Mouse (Mus musculus): Measurements from ENCODE around the gene Dip2c. TPM values are rescaled to one million over a fixed set of nuclear protein-coding genes. Genes with fewer than 3 reads are reported as not detected.

The Dip2c gene
- polyA plus RNA-seq, 1 experiment = 15.7 TPM

DNA sequence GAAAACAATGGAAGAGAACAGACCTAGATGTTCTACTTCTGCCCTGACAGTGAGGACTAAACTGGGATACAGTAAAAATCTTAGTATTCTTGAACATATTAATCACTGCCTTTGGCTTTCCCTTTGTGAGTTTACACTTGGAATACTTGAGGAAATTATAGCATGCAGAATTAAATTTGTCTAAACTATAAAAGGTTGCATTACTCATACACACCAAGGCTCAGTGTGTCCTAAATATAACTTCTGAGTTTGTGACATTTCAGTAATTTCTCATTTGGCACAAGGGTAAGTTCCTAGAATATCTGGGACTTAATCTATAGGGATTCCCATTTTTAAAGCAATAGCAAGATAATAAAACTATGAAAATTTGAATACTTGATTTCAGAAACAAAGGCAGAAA, 262.2 kb downstream of the Dip2c start:
- Histone ChIP-seq H3K4me3 (replicated peaks; ENCODE audit: extremely low read depth, low read depth, low read length) (no peak overlapping the region), H3K4me1 (ENCODE audit: control insufficient read depth, insufficient read depth, low read length) (no peaks in the 10 kb centered on the region)
- no peak for TF ChIP-seq CTCF (IDR thresholded peaks at IDR 0.05; ENCODE audit: insufficient read depth, low read length)
- no peak for TF ChIP-seq POLR2A (IDR thresholded peaks at IDR 0.05; ENCODE audit: borderline replicate concordance, extremely low read depth, low read depth, low read length)
- no peak for DNase-seq

DNA sequence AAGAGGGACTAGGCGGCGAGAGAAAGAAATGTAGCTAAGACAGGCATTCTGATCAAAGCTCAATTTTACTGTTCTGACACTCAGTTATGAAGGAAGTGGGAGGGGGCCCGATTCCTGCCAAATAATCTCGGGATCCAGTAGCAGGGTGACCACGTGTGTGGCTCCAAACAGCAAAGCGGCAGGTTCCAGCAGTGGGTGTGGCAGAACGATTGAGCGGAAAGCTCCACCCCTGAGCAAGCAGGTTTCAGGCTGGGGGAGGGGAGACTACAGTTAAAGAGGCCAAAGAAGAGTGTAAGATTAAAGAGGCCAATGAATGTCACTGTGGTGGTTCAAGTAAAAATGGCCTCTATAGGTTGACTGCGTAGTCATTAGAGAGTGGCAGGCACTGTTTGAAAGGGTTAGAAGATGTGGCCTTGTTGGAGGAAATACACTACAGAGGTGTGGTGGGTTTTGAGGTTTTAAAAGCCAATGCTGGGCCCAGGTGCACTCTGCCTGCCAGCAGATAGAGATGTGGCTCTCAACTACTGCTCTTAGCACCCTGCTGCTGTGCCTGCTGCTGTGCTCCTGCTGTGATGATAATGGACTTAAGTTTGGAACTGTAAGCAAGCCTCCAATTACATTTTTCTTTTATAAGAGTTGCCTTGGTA, 271.5 kb downstream of the Dip2c start:
- Histone ChIP-seq H3K4me3 (replicated peaks; ENCODE audit: extremely low read depth, low read depth, low read length) (no peak overlapping the region), H3K4me1 (ENCODE audit: control insufficient read depth, insufficient read depth, low read length) (no peaks in the 10 kb centered on the region; the same call in 1 of the 2 replicates)
- no peak for DNase-seq
- TF ChIP-seq CTCF (IDR thresholded peaks at IDR 0.05; ENCODE audit: insufficient read depth, low read length) (no peak), POLR2A (IDR thresholded peaks at IDR 0.05; ENCODE audit: borderline replicate concordance, extremely low read depth, low read depth, low read length) (no peak)
- 19% methylated on average over 9 of the region's 9 CpGs for WGBS

DNA sequence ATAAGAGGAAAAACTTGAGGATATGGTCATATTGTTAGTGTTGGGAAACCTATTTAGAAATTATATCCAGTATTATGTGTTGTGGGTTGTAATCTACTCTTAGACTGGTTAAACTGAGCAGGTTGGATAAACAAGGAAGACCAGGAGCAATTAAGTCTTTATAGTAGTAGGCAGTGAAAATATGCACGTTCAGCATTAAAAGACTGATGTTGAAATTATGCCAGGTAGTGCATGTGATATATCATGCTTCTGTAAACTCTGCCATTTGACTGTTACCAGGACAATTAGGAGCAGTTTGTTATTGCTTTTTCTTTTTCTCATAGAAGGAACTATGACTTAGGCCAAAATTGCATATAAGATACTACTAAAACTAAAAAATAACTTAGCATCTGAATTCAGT, 285.8 kb downstream of the Dip2c start:
- WGBS = 72% methylated on average over 1 of the region's 1 CpGs
- no peak for DNase-seq
- TF ChIP-seq POLR2A (IDR thresholded peaks at IDR 0.05; ENCODE audit: borderline replicate concordance, extremely low read depth, low read depth, low read length) (no peak), CTCF (IDR thresholded peaks at IDR 0.05; ENCODE audit: insufficient read depth, low read length) (no peak)

DNA sequence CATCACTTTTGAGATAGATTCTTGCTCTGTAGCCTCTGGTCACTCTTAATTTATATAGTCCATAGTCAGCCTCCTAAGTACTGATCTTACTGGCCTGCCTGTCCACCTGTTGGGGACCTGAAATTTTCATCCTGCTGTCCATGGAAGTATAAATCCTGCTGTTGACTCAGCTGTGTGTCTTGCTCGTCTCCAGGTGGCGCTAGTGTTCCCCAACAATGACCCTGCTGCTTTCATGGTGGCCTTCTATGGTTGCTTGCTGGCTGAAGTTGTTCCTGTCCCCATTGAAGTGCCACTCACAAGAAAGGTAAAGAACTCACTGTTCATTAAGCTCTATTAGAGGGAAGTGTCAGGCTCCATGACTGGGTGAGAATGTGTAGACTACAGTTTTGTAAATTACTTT, 286.6 kb downstream of the Dip2c start:
- TF ChIP-seq CTCF (IDR thresholded peaks at IDR 0.05; ENCODE audit: insufficient read depth, low read length) (peak; percentile 77), POLR2A (IDR thresholded peaks at IDR 0.05; ENCODE audit: borderline replicate concordance, extremely low read depth, low read depth, low read length) (no peak)
- H3K4me3 ChIP-seq (replicated peaks; ENCODE audit: extremely low read depth, low read depth, low read length) = no peak overlapping the region
- H3K4me1 ChIP-seq (ENCODE audit: control insufficient read depth, insufficient read depth, low read length) = no peaks in the 10 kb centered on the region
- peak; percentile 47 for DNase-seq
- WGBS = 19% methylated on average over 2 of the region's 2 CpGs

More for the DNA sequence above, 285.8 kb downstream of the Dip2c start:
- no peaks in the 10 kb centered on the region for H3K4me1 ChIP-seq (ENCODE audit: control insufficient read depth, insufficient read depth, low read length)
- H3K4me3 ChIP-seq (replicated peaks; ENCODE audit: extremely low read depth, low read depth, low read length) = no peak overlapping the region

DNA sequence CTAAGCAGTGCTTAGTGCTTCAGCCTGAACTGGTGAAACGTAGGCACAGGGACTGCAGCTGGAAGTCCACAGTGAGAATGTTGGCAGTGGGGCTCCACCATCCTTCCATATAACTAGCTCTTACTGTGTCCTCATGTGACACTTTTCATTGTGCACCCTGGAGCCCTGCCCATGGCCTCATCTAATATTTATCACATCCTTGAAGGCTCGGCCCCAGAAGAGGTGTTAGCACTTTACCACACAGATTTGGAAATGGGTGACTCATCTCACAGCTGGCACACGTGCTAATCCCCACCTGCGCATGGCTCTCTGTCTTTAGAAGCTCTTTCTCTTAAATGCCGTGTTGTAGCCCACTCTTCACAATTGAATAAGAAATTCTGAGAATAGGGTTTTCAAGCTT, 292.5 kb downstream of the Dip2c start:
- DNase-seq = no peak
- TF ChIP-seq CTCF (IDR thresholded peaks at IDR 0.05; ENCODE audit: insufficient read depth, low read length) (no peak), POLR2A (IDR thresholded peaks at IDR 0.05; ENCODE audit: borderline replicate concordance, extremely low read depth, low read depth, low read length) (no peak)
- WGBS = 73% methylated on average over 5 of the region's 5 CpGs
- Histone ChIP-seq H3K4me1 (ENCODE audit: control insufficient read depth, insufficient read depth, low read length) (no peaks in the 10 kb centered on the region), H3K4me3 (replicated peaks; ENCODE audit: extremely low read depth, low read depth, low read length) (no peak overlapping the region)

DNA sequence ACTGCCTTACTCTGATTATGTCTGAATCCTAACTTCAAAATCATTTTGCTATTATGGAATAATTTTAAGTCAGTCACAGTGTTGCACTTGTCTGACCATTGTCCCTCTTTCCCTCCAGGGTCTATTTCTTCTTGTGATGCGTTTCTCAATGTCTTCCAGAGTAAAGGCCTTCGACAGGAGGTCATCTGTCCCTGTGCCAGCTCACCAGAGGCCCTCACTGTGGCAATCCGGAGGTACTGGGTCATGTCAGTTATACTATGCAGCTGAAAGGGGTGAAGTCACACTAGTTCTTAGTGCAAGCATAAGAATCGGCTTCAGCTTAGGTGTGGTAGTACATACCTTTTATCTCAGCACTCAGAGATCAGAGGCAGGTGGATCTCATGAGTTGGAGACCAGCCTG, 300.4 kb downstream of the Dip2c start:
- 80% methylated on average over 4 of the region's 4 CpGs for WGBS
- H3K4me1 ChIP-seq (ENCODE audit: control insufficient read depth, insufficient read depth, low read length) = no peaks in the 10 kb centered on the region
- H3K4me3 ChIP-seq (replicated peaks; ENCODE audit: extremely low read depth, low read depth, low read length) = no peak overlapping the region
- TF ChIP-seq POLR2A (IDR thresholded peaks at IDR 0.05; ENCODE audit: borderline replicate concordance, extremely low read depth, low read depth, low read length) (no peak), CTCF (IDR thresholded peaks at IDR 0.05; ENCODE audit: insufficient read depth, low read length) (no peak)
- DNase-seq = no peak

DNA sequence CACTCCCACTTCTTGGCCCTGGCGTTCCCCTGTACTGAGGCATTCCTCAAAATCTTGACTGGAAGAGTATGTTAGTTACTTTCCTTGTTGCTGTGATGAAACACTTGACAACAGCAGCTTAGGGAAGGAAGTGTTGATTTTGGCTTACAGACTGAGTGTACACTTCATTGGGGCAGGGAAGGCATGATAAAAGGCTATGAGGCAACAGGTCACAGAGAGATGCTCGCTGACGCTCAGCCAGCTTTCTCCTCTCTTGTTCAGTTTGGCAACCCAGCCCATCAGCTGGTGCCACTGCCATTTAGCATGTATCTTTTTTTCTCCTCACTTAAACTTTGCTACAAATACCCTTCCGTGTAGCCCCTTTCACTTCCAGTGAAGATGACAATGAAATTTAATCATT, 302.1 kb downstream of the Dip2c start:
- Histone ChIP-seq H3K4me3 (replicated peaks; ENCODE audit: extremely low read depth, low read depth, low read length) (no peak overlapping the region), H3K4me1 (ENCODE audit: control insufficient read depth, insufficient read depth, low read length) (no peaks in the 10 kb centered on the region)
- TF ChIP-seq CTCF (IDR thresholded peaks at IDR 0.05; ENCODE audit: insufficient read depth, low read length) = no peak
- no peak for TF ChIP-seq POLR2A (IDR thresholded peaks at IDR 0.05; ENCODE audit: borderline replicate concordance, extremely low read depth, low read depth, low read length)
- 62% methylated on average over 4 of the region's 4 CpGs for WGBS
- peak; percentile 28 for DNase-seq

DNA sequence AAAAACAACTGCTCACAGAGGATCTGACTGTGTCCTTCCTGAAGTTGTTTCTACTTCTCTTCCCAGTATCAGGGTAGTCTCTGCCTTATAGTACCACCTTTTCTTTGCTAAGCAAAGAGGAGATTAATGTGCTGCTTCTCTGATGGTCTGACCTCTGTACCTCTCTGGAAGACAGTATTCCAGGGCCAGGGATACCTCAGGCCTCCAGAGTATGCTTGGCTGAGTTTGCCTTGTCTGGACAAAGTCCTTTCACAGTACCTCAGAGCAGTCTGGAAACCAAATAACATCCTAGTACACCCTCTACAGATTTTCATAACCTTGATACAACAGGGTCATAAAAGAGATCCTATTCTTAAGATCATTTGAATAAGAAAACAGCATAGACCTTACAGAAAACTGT, 305.5 kb downstream of the Dip2c start:
- H3K4me3 ChIP-seq (replicated peaks; ENCODE audit: extremely low read depth, low read depth, low read length) = no peak overlapping the region
- no peaks in the 10 kb centered on the region for H3K4me1 ChIP-seq (ENCODE audit: control insufficient read depth, insufficient read depth, low read length)
- TF ChIP-seq CTCF (IDR thresholded peaks at IDR 0.05; ENCODE audit: insufficient read depth, low read length) = no peak
- TF ChIP-seq POLR2A (IDR thresholded peaks at IDR 0.05; ENCODE audit: borderline replicate concordance, extremely low read depth, low read depth, low read length) = no peak
- DNase-seq = no peak

DNA sequence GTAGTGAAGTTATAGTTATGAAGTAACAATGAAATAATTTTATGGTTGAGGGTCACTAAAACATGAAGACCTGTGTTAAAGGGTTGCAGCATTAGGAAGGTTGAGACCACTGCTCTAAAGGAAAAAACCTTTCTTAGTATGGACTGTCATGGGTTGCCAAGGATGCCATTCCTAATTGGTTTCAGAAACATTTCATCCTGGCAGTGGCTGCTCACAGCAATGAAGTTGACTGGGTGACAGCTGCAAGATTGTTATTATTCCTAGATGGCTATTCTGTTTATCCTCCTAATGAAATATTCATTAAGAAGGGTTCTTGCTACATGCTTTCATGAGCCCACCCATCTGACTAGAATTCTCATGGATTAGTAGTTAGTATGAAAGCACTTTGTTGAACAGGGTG, 307.3 kb downstream of the Dip2c start:
- TF ChIP-seq CTCF (IDR thresholded peaks at IDR 0.05; ENCODE audit: insufficient read depth, low read length) = no peak
- no peak for TF ChIP-seq POLR2A (IDR thresholded peaks at IDR 0.05; ENCODE audit: borderline replicate concordance, extremely low read depth, low read depth, low read length)
- DNase-seq = no peak
- no peak overlapping the region for H3K4me3 ChIP-seq (replicated peaks; ENCODE audit: extremely low read depth, low read depth, low read length)
- H3K4me1 ChIP-seq (ENCODE audit: control insufficient read depth, insufficient read depth, low read length) = no peaks in the 10 kb centered on the region

DNA sequence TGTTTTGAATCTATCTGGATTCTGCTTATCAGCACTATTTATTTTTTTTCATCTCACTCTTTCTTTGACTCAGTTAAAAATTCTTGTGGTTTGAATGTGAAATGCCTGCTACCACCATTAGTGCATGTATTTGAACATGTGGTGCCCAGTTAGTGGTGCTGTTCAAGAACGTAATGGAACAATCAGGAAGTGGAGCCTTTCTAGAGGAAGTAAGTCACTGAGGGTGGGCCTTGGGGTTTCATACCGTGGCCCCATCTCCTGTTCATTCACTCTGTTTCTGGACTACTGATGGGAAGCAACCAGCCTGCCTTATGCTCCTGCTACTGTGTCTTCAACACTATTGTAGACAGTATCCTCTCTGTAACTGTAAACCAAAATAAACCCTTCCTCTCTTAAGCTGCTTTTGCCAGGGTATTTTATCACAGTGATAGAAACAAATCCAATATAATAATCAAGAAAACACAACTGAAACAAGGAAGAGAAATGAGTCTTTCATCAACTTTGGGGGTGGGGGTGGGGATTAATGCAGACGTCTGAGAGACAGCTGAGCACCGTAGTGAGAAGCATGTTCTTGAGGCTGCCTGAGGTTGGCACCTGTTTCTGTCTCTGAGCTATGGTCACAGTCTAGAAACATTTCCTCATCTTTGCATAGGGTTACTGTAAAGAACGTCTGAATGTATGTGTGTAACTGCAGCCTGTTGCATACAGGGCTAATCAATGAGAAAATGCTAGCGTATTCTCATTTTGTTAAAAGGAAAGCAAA, 323.2 kb downstream of the Dip2c start:
- 66% methylated on average over 6 of the region's 6 CpGs for WGBS
- DNase-seq = no peak
- Histone ChIP-seq H3K4me3 (replicated peaks; ENCODE audit: extremely low read depth, low read depth, low read length) (no peak overlapping the region), H3K4me1 (ENCODE audit: control insufficient read depth, insufficient read depth, low read length) (no peaks in the 10 kb centered on the region; the same call in 1 of the 2 replicates)
- TF ChIP-seq CTCF (IDR thresholded peaks at IDR 0.05; ENCODE audit: insufficient read depth, low read length) (no peak), POLR2A (IDR thresholded peaks at IDR 0.05; ENCODE audit: borderline replicate concordance, extremely low read depth, low read depth, low read length) (no peak)
